9 mouse cellular contexts compared by ENCODE assay signal in genomic region chr13:64036079-64037011, GRCm38 (mm10). TPM values are rescaled to one million over a fixed set of nuclear protein-coding genes. Genes with fewer than 3 reads are reported as not detected.
A peak's percentile ranks its signal among the peaks of the same experiment; 100 is the strongest.
DNase-seq lines count a peak whose midpoint lies in the region; ATAC-seq and TF ChIP-seq lines count a peak whose summit lies in the region.
"Had no signal": no experiment of that assay in that cellular context is flagged by ENCODE, and none has a peak within 500 bp of the region (broad histone marks: within the 10 kb centered on the region; RNA-seq: fewer than 3 reads in every experiment).

No protein-coding gene starts in this region.

- no peak for TF ChIP-seq POLR2A in kidney, adult 2 months (IDR thresholded peaks at IDR 0.05; ENCODE audit: low read depth, low read length)
- no peak for TF ChIP-seq POLR2A in testis, adult 2 months (IDR thresholded peaks at IDR 0.05; ENCODE audit: control insufficient read depth, low read depth, low read length)

- H3K4me2 ChIP-seq in liver, embryonic 14.5 days (ENCODE audit: low read depth), result no peak overlapping the region
- H3K4me2 ChIP-seq in neural tube, embryonic 13.5 days, result no peak overlapping the region

- no peak overlapping the region for H3K27ac ChIP-seq in kidney, adult 2 months (ENCODE audit: insufficient read depth, low read depth, low read length)
- H3K27ac ChIP-seq in liver, embryonic 14.5 days, result no peak overlapping the region
- no peak overlapping the region for H3K27ac ChIP-seq in neural tube, embryonic 13.5 days (replicated peaks)
- H3K27ac ChIP-seq in testis, adult 2 months (ENCODE audit: control insufficient read depth, insufficient read depth, low read depth, low read length), result no peak overlapping the region

- TF ChIP-seq EP300 in liver, embryonic 14.5 days (IDR thresholded peaks at IDR 0.05; ENCODE audit: low read depth), result no peak

- H3K27me3 ChIP-seq in kidney, adult 2 months (replicated peaks; ENCODE audit: control insufficient read depth, insufficient read depth, low read length), result no peaks in the 10 kb centered on the region
- no peaks in the 10 kb centered on the region for H3K27me3 ChIP-seq in liver, embryonic 14.5 days (ENCODE audit: control insufficient read depth, insufficient read depth, low read length)
- H3K27me3 ChIP-seq in neural tube, embryonic 13.5 days, result peaks cover 7% of the 10 kb centered on the region; the same call in 1 of the 2 replicates
- H3K27me3 ChIP-seq in testis, adult 2 months (ENCODE audit: control insufficient read depth, insufficient read depth, low read length), result no peaks in the 10 kb centered on the region

- H3K9me3 ChIP-seq in liver, embryonic 14.5 days (ENCODE audit: control insufficient read depth, low read length), result no peaks in the 10 kb centered on the region
- H3K9me3 ChIP-seq in neural tube, embryonic 13.5 days, result no peaks in the 10 kb centered on the region

- H3K4me1 ChIP-seq in kidney, adult 2 months (ENCODE audit: control insufficient read depth, insufficient read depth, low read length), result no peaks in the 10 kb centered on the region
- peaks cover 0 to 2% of the 10 kb centered on the region in 2 experiments; a peak in 1 of 4 replicates for H3K4me1 ChIP-seq in liver, embryonic 14.5 days (replicated peaks; ENCODE audit: control insufficient read depth in 2 of 2, insufficient read depth in 2 of 2, low read length in 1 of 2)
- H3K4me1 ChIP-seq in neural tube, embryonic 13.5 days (replicated peaks), result no peaks in the 10 kb centered on the region; the same call in 1 of the 2 replicates
- no peaks in the 10 kb centered on the region for H3K4me1 ChIP-seq in testis, adult 2 months (ENCODE audit: control insufficient read depth, insufficient read depth, low read length)

- DNase-seq in urinary bladder, adult 18-20 months (ENCODE audit: low spot score in 2 of 2), result peak; percentile 26 to 46
- DNase-seq in urinary bladder, postnatal 10 days (ENCODE audit: low spot score), result no peak
- peak; percentile 88 to 89 for DNase-seq in cerebellum, postnatal 14 days
- DNase-seq in frontal cortex, postnatal 36 days (ENCODE audit: low spot score in 2 of 2), result peak; percentile 53 to 60
- DNase-seq in kidney, adult 2 months, result peak; percentile 59
- DNase-seq in liver, embryonic 14.5 days (ENCODE audit: low read depth in 3 of 3, low spot score in 3 of 3), result peak; percentile 24 to 39 (median 39)

- peak; percentile 96 for TF ChIP-seq CTCF in kidney, adult 2 months (conservative IDR thresholded peaks at IDR 0.05; ENCODE audit: insufficient read depth, insufficient read length, low read depth, low read length)
- TF ChIP-seq CTCF in liver, embryonic 14.5 days (IDR thresholded peaks at IDR 0.05; ENCODE audit: low read depth), result peak; percentile 95
- peak; percentile 93 for TF ChIP-seq CTCF in testis, adult 2 months (IDR thresholded peaks at IDR 0.05; ENCODE audit: control insufficient read depth, insufficient read depth, insufficient replicate concordance, low read depth, low read length)

- H3K36me3 ChIP-seq in kidney, adult 2 months (ENCODE audit: control insufficient read depth, insufficient read depth, low read length), result no peaks in the 10 kb centered on the region
- no peaks in the 10 kb centered on the region for H3K36me3 ChIP-seq in liver, embryonic 14.5 days (replicated peaks; ENCODE audit: control insufficient read depth, insufficient read depth, low read depth)
- H3K36me3 ChIP-seq in neural tube, embryonic 13.5 days, result no peaks in the 10 kb centered on the region
- H3K36me3 ChIP-seq in testis, adult 2 months (ENCODE audit: control insufficient read depth, insufficient read depth, low read length), result no peaks in the 10 kb centered on the region

- WGBS in kidney, adult 2 months, result 28% methylated on average over 13 of the region's 13 CpGs
- WGBS in liver, embryonic 14.5 days (ENCODE audit: insufficient replicate concordance), result 17% methylated on average over 13 of the region's 13 CpGs
- 23% methylated on average over 13 of the region's 13 CpGs for WGBS in neural tube, embryonic 13.5 days

- H3K4me3 ChIP-seq in kidney, adult 2 months (ENCODE audit: insufficient read depth, low read depth, low read length), result no peak overlapping the region
- no peak overlapping the region for H3K4me3 ChIP-seq in liver, embryonic 14.5 days (ENCODE audit: insufficient read depth in 1 of 2, low read depth in 2 of 2, low read length in 2 of 2)
- no peak overlapping the region for H3K4me3 ChIP-seq in neural tube, embryonic 13.5 days
- no peak overlapping the region for H3K4me3 ChIP-seq in testis, adult 2 months (ENCODE audit: control insufficient read depth, low read depth, low read length)
- H3K4me3 ChIP-seq: erythroblast, embryonic 14.5 days had no signal

- no peak overlapping the region for H3K9ac ChIP-seq in liver, embryonic 14.5 days (replicated peaks)
- H3K9ac ChIP-seq in neural tube, embryonic 13.5 days, result no peak overlapping the region

- ATAC-seq in liver, embryonic 14.5 days (ENCODE audit: insufficient read depth), result no peak
- peak; percentile 58; the same call in 1 of the 2 replicates for ATAC-seq in neural tube, embryonic 13.5 days (ENCODE audit: low read depth)

RNA-seq across cellular contexts. Expression of gene Hsd17b3, which starts 52.7 kb away (rescaled TPM):
- not detected in 2 replicates for polyA plus RNA-seq in kidney, adult 2 months (2012; rRNA removed)
- polyA plus RNA-seq in liver, embryonic 14.5 days (2012; rRNA removed), result not detected in 2 replicates
- not detected in 2 replicates for polyA plus RNA-seq in liver, embryonic 14.5 days (2014; fragmentation: Nextera tagmentation; extraction: Ambion mirVana)
- polyA plus RNA-seq in neural tube, embryonic 13.5 days (2015; fragmentation: Nextera tagmentation; extraction: Ambion mirVana), result not detected in 2 replicates
- 16.4 and 27.2 TPM in 2 replicates for polyA plus RNA-seq in testis, adult 2 months (2012; rRNA removed)
- polyA plus RNA-seq: erythroblast, embryonic 14.5 days had no signal

Comparison
In these comparisons a context has a peak if more than half of its experiments do, and no peak if none do; other contexts are left out.
1. RNA of gene Hsd17b3, which starts 52.7 kb away (polyA plus RNA-seq): 16.4 to 27.2 TPM in testis, adult 2 months; not detected in neural tube, embryonic 13.5 days, not detected in kidney, adult 2 months and not detected in liver, embryonic 14.5 days; every median in the first group is over 10 times any median in the second.
2. Peak in every context shown above with its lines, with median percentiles within 50 percentile points of each other: CTCF ChIP-seq.